Mouse (Mus musculus) spleen, adult 12 weeks (tissue): Measurements from ENCODE around the gene 4932429P05Rik.

ENCODE experiments used
- DNase-seq: peaks from one replicate; pipeline ENCODE4 v3.0.0; 2022; ENCODE audit warnings: low spot score

Gene 4932429P05Rik

DNA sequence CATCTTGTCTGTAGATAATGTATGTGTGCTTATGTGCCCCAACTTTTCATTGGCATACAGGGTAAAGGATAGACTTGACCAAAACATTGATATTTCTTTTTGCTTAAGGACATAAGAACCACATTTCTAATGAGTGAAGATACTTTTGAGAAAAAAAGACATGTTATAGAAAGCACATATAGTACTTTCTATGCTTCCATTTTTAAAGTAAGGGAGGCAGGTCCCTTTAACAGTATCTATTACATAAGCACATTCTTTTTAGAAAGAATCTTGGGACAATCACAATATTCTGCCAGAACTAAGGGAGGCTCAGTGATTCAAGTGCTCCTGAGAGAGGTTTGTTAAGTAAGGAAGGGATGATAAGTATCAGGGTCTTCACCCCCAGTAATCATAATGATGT lies at the start of gene 4932429P05Rik:
Gene 4932429P05Rik (plus strand): TSS at position 301 of the 400 bp plus-strand sequence.
- DNase-seq = no peak
